Mouse (Mus musculus): ENCODE results near the gene Treml2.

Gene Treml2

GRCm38 (mm10) chr17:48299203-48299602, at the start of gene Treml2:
TSS of gene Treml2 (plus strand) at chr17:48299498.
- no peak for DNase-seq (ENCODE audit: low spot score)

- DNase-seq (ENCODE audit: low spot score): peak; percentile 30
These were observed 49.8 kb upstream of the Treml2 start for GRCm38 (mm10) chr17:48249501-48249900.

- DNase-seq (ENCODE audit: low spot score): no peak
These were observed 48.7 kb upstream of the Treml2 start for GRCm38 (mm10) chr17:48250631-48251030.

GRCm38 (mm10) chr17:48256575-48256974, 42.7 kb upstream of the Treml2 start:
- no peak for DNase-seq (ENCODE audit: low spot score)

- DNase-seq (ENCODE audit: low spot score): no peak
These were observed 37.4 kb upstream of the Treml2 start for GRCm38 (mm10) chr17:48261868-48262267.

- DNase-seq (ENCODE audit: low spot score): no peak
These were observed 35.4 kb upstream of the Treml2 start, which contains the start of gene Treml4 for GRCm38 (mm10) chr17:48263741-48264362. TSS of gene Treml4 (plus strand) at chr17:48264295.

GRCm38 (mm10) chr17:48264662-48265061, 34.6 kb upstream of the Treml2 start:
- DNase-seq (ENCODE audit: low spot score): no peak

GRCm38 (mm10) chr17:48266138-48266537, 33.2 kb upstream of the Treml2 start:
- no peak for DNase-seq (ENCODE audit: low spot score)

- DNase-seq (ENCODE audit: low spot score): no peak
These were observed 32.5 kb upstream of the Treml2 start for GRCm38 (mm10) chr17:48266610-48267304.

GRCm38 (mm10) chr17:48267591-48267990, 31.7 kb upstream of the Treml2 start:
- DNase-seq (ENCODE audit: low spot score): no peak

- DNase-seq (ENCODE audit: low spot score): no peak
These were observed 31.0 kb upstream of the Treml2 start for GRCm38 (mm10) chr17:48268276-48268675.

GRCm38 (mm10) chr17:48269833-48270232, 29.5 kb upstream of the Treml2 start:
- DNase-seq (ENCODE audit: low spot score): no peak

GRCm38 (mm10) chr17:48272158-48272557, 27.1 kb upstream of the Treml2 start:
- no peak for DNase-seq (ENCODE audit: low spot score)

GRCm38 (mm10) chr17:48272598-48272997, 26.7 kb upstream of the Treml2 start:
- no peak for DNase-seq (ENCODE audit: low spot score)

GRCm38 (mm10) chr17:48274098-48274497, 25.2 kb upstream of the Treml2 start:
- no peak for DNase-seq (ENCODE audit: low spot score)

- DNase-seq (ENCODE audit: low spot score): peak; percentile 86
These were observed 24.4 kb upstream of the Treml2 start for GRCm38 (mm10) chr17:48274885-48275284.

- DNase-seq (ENCODE audit: low spot score): no peak
These were observed 23.6 kb upstream of the Treml2 start for GRCm38 (mm10) chr17:48275736-48276135.

- no peak for DNase-seq (ENCODE audit: low spot score)
These were observed 20.9 kb upstream of the Treml2 start for GRCm38 (mm10) chr17:48278381-48278780.

GRCm38 (mm10) chr17:48279002-48279401, 20.3 kb upstream of the Treml2 start:
- DNase-seq (ENCODE audit: low spot score): no peak

GRCm38 (mm10) chr17:48280943-48281738, 18.2 kb upstream of the Treml2 start:
- no peak for DNase-seq (ENCODE audit: low spot score)

GRCm38 (mm10) chr17:48281739-48282085, 17.6 kb upstream of the Treml2 start:
- no peak for DNase-seq (ENCODE audit: low spot score)

GRCm38 (mm10) chr17:48286765-48287164, 12.5 kb upstream of the Treml2 start:
- DNase-seq (ENCODE audit: low spot score): no peak

- DNase-seq (ENCODE audit: low spot score): no peak
These were observed 12.0 kb upstream of the Treml2 start for GRCm38 (mm10) chr17:48287276-48287675.

Data from testis, postnatal 10 days (tissue).